Mouse (Mus musculus) liver, embryonic 14.5 days (tissue): ENCODE measurements around the gene Gucy2d. TPM values are rescaled to one million over a fixed set of nuclear protein-coding genes. Genes with fewer than 3 reads are reported as not detected.

Experiments
- ATAC-seq: fragments of 200-750 bp; cut with Nextera tagmentation; 2 replicates; pipeline ENCODE4 v1.8.0; 2017; ENCODE audit warnings: moderate number of reproducible peaks, mild to moderate bottlenecking, moderate library complexity; ENCODE audit not compliant: insufficient read depth
- DNase-seq, 3 experiments: peaks; one replicate each; pipeline ENCODE4 v3.0.0-alpha.2; 2012 to 2013; ENCODE audit warnings: low read depth in 3 of 3, low spot score in 3 of 3
- H3K27ac ChIP-seq: fragments of 300-500 bp; sonication (generic); 2 replicates; pipeline ENCODE4 v1.5.1; 2014; ENCODE audit warnings: moderate library complexity, mild to moderate bottlenecking, control low read depth, inconsistent platforms
- H3K27me3 ChIP-seq: fragments of 300-500 bp; sonication (generic); 2 replicates; pipeline ENCODE4 v1.6.1; 2014; ENCODE audit warnings: mild to moderate bottlenecking, low read length, moderate library complexity; ENCODE audit not compliant: control insufficient read depth, insufficient read depth
- H3K36me3 ChIP-seq: fragments of 300-500 bp; sonication (generic); replicated peaks from 2 replicates; pipeline ENCODE4 v1.6.1; 2014; ENCODE audit warnings: low read depth; ENCODE audit not compliant: control insufficient read depth, insufficient read depth
- H3K4me1 ChIP-seq, 2 experiments: fragments of 200-500 bp in 1 of 2; fragments of 300-500 bp in 1 of 2; sonication (generic) in 1 of 2; replicated peaks; 2 replicates each; pipeline ENCODE4 v1.6.1; 2012 to 2014; ENCODE audit warnings: antibody characterized with exemption in 1 of 2, inconsistent platforms in 1 of 2, low read length in 1 of 2; ENCODE audit not compliant: control insufficient read depth in 2 of 2, insufficient read depth in 2 of 2
- H3K4me2 ChIP-seq: fragments of 300-500 bp; sonication (generic); 2 replicates; pipeline ENCODE4 v1.6.1; 2014; ENCODE audit warnings: low read depth, mild to moderate bottlenecking, control low read depth, moderate library complexity
- H3K4me3 ChIP-seq, 2 experiments: fragments of 200-500 bp in 1 of 2; fragments of 300-500 bp in 1 of 2; sonication (generic) in 1 of 2; 2 replicates each; pipeline ENCODE4 v1.5.1; 2012 to 2014; ENCODE audit warnings: low read depth in 2 of 2, low read length in 2 of 2, mild to moderate bottlenecking in 2 of 2, control low read depth in 1 of 2, inconsistent platforms in 1 of 2, moderate library complexity in 1 of 2; ENCODE audit not compliant: insufficient read depth in 1 of 2
- H3K9ac ChIP-seq: fragments of 300-500 bp; sonication (generic); replicated peaks from 2 replicates; pipeline ENCODE4 v1.6.1; 2014; ENCODE audit warnings: mild to moderate bottlenecking, control low read depth, moderate library complexity
- H3K9me3 ChIP-seq: fragments of 300-500 bp; sonication (generic); 2 replicates; pipeline ENCODE4 v1.6.1; 2016; ENCODE audit warnings: low read length, mixed read lengths; ENCODE audit not compliant: control insufficient read depth
- CTCF ChIP-seq: IDR thresholded peaks from 2 replicates; pipeline ENCODE4 v1.5.1; 2016; ENCODE audit warnings: antibody characterized with exemption, low read depth, control low read depth
- EP300 ChIP-seq: IDR thresholded peaks from 2 replicates; pipeline ENCODE4 v1.6.1; 2016; ENCODE audit warnings: antibody characterized with exemption, low read depth
- WGBS: fragments of 180-500 bp; shearing (Covaris S2); extraction: QIAGEN DNeasy Blood & Tissue Kit; methylation state at CpG from one replicate; pipeline ENCODE4 v1.1.7; 2014; ENCODE audit not compliant: insufficient replicate concordance; 5-methylcytosine and 5-hydroxymethylcytosine counted together
- polyA plus RNA-seq, 2 experiments: library from polyadenylated mRNA; depleted of rRNA in 1 of 2; stranded (reverse) in 1 of 2; unstranded in 1 of 2; fragments of >200 nt; fragmentation: Nextera tagmentation in 1 of 2; extraction: Ambion mirVana in 1 of 2; gene quantifications; 2 replicates each; pipeline versions ENCODE4 v1.2.1 to v1.2.3; 2012 to 2014

The Gucy2d gene
- polyA plus RNA-seq, 2 experiments = not detected

- DNase-seq (no peak), ATAC-seq (no peak)
- H3K4me1 ChIP-seq = no peaks in the 10 kb centered on the region
- 61% methylated on average over 3 of the region's 3 CpGs for WGBS
- H3K9ac ChIP-seq = no peak overlapping the region
- H3K4me3 ChIP-seq = no peak overlapping the region
- no peak for TF ChIP-seq CTCF
- no peak for TF ChIP-seq EP300
- no peak overlapping the region for H3K4me2 ChIP-seq
- H3K9me3 ChIP-seq = no peaks in the 10 kb centered on the region
- no peaks in the 10 kb centered on the region for H3K36me3 ChIP-seq
- no peaks in the 10 kb centered on the region for H3K27me3 ChIP-seq
- H3K27ac ChIP-seq = no peak overlapping the region
Observed at GRCm38 (mm10) chr7:98425551-98425950, 14.7 kb upstream of the Gucy2d start.

- no peaks in the 10 kb centered on the region for H3K4me1 ChIP-seq
- H3K4me2 ChIP-seq = no peak overlapping the region
- DNase-seq = no peak
- H3K9ac ChIP-seq = no peak overlapping the region
- no peak for ATAC-seq
- H3K27ac ChIP-seq = no peak overlapping the region
- H3K36me3 ChIP-seq = no peaks in the 10 kb centered on the region
- 56% methylated on average over 5 of the region's 5 CpGs for WGBS
- TF ChIP-seq EP300 (no peak), CTCF (no peak)
- H3K27me3 ChIP-seq = no peaks in the 10 kb centered on the region
- H3K4me3 ChIP-seq = no peak overlapping the region
- no peaks in the 10 kb centered on the region for H3K9me3 ChIP-seq
Observed at GRCm38 (mm10) chr7:98426641-98427040, 13.6 kb upstream of the Gucy2d start.

- H3K9me3 ChIP-seq = no peaks in the 10 kb centered on the region
- no peak overlapping the region for H3K4me3 ChIP-seq
- WGBS = 35% methylated on average over 11 of the region's 11 CpGs
- no peaks in the 10 kb centered on the region for H3K4me1 ChIP-seq
- no peaks in the 10 kb centered on the region for H3K27me3 ChIP-seq
- H3K36me3 ChIP-seq = no peaks in the 10 kb centered on the region
- DNase-seq (no peak), ATAC-seq (no peak)
- no peak overlapping the region for H3K9ac ChIP-seq
- H3K4me2 ChIP-seq = no peak overlapping the region
- no peak for TF ChIP-seq CTCF
- TF ChIP-seq EP300 = no peak
- no peak overlapping the region for H3K27ac ChIP-seq
Observed at GRCm38 (mm10) chr7:98427115-98427835, 12.9 kb upstream of the Gucy2d start.

GRCm38 (mm10) chr7:98429579-98429978, 10.6 kb upstream of the Gucy2d start:
- H3K9me3 ChIP-seq = no peaks in the 10 kb centered on the region
- 78% methylated on average over 3 of the region's 3 CpGs for WGBS
- H3K4me2 ChIP-seq = no peak overlapping the region
- ATAC-seq = no peak
- no peak for DNase-seq
- H3K27me3 ChIP-seq = no peaks in the 10 kb centered on the region
- H3K27ac ChIP-seq = no peak overlapping the region
- no peak overlapping the region for H3K4me3 ChIP-seq
- no peaks in the 10 kb centered on the region for H3K36me3 ChIP-seq
- TF ChIP-seq EP300 (no peak), CTCF (no peak)
- no peak overlapping the region for H3K9ac ChIP-seq
- H3K4me1 ChIP-seq = no peaks in the 10 kb centered on the region

- Histone ChIP-seq H3K4me3 (no peak overlapping the region), H3K9me3 (no peaks in the 10 kb centered on the region), H3K4me2 (no peak overlapping the region), H3K27ac (no peak overlapping the region), H3K9ac (no peak overlapping the region), H3K4me1 (no peaks in the 10 kb centered on the region), H3K36me3 (no peaks in the 10 kb centered on the region), H3K27me3 (no peaks in the 10 kb centered on the region)
- 55% methylated on average over 3 of the region's 3 CpGs for WGBS
- DNase-seq = no peak
- TF ChIP-seq EP300 = no peak
- TF ChIP-seq CTCF = peak; percentile 75
- ATAC-seq = no peak
Observed at GRCm38 (mm10) chr7:98430785-98431184, 9.4 kb upstream of the Gucy2d start.
